Mouse (Mus musculus): Measurements from ENCODE around the gene Spaca7. TPM values are rescaled to one million over a fixed set of nuclear protein-coding genes. Genes with fewer than 3 reads are reported as not detected.
"Not testable (repeated sequence)": the region's sequence is repeated elsewhere in the genome, so short reads cannot be mapped to it uniquely, and the experiment has no call there.

The Spaca7 gene
- not detected for total RNA-seq (2021)
- long read RNA-seq, experiment 1 = 0 reads
- long read RNA-seq, experiment 2 = 0 reads

- no peak for DNase-seq (ENCODE audit: low spot score in 2 of 2)
Observed at GRCm38 (mm10) chr8:12572814-12573534, at the start of gene Spaca7. Gene Spaca7, plus strand, starts transcription at chr8:12573029.

- DNase-seq (ENCODE audit: low spot score in 2 of 2) = no peak
Observed at GRCm38 (mm10) chr8:12524279-12524678, 48.5 kb upstream of the Spaca7 start.

GRCm38 (mm10) chr8:12528659-12529058, 44.2 kb upstream of the Spaca7 start:
- no peak for DNase-seq (ENCODE audit: low spot score in 2 of 2)

GRCm38 (mm10) chr8:12535617-12536016, 37.2 kb upstream of the Spaca7 start:
- DNase-seq (ENCODE audit: low spot score in 2 of 2) = no peak

- DNase-seq (ENCODE audit: low spot score in 2 of 2) = no peak
Observed at GRCm38 (mm10) chr8:12536306-12536705, 36.5 kb upstream of the Spaca7 start.

- no peak for DNase-seq (ENCODE audit: low spot score in 2 of 2)
Observed at GRCm38 (mm10) chr8:12545236-12545635, 27.6 kb upstream of the Spaca7 start.

- no peak for DNase-seq (ENCODE audit: low spot score in 2 of 2)
Observed at GRCm38 (mm10) chr8:12545671-12546070, 27.2 kb upstream of the Spaca7 start.

GRCm38 (mm10) chr8:12547466-12548220, 25.2 kb upstream of the Spaca7 start:
- DNase-seq (ENCODE audit: low spot score in 2 of 2) = no peak

GRCm38 (mm10) chr8:12548255-12548654, 24.6 kb upstream of the Spaca7 start:
- no peak for DNase-seq (ENCODE audit: low spot score in 2 of 2)

- DNase-seq (ENCODE audit: low spot score in 2 of 2) = no peak
Observed at GRCm38 (mm10) chr8:12548680-12549079, 24.1 kb upstream of the Spaca7 start.

GRCm38 (mm10) chr8:12555515-12556145, 17.2 kb upstream of the Spaca7 start:
- DNase-seq (ENCODE audit: low spot score in 2 of 2) = no peak

- DNase-seq (ENCODE audit: low spot score in 2 of 2) = no peak
Observed at GRCm38 (mm10) chr8:12558786-12559185, 14.0 kb upstream of the Spaca7 start.

GRCm38 (mm10) chr8:12561403-12561960, 11.3 kb upstream of the Spaca7 start:
- peak; percentile 38 to 63 for DNase-seq (ENCODE audit: low spot score in 2 of 2)

- no peak for DNase-seq (ENCODE audit: low spot score in 2 of 2)
Observed at GRCm38 (mm10) chr8:12564307-12564706, 8.5 kb upstream of the Spaca7 start.

- no peak for DNase-seq (ENCODE audit: low spot score in 2 of 2)
Observed at GRCm38 (mm10) chr8:12565488-12565887, 7.3 kb upstream of the Spaca7 start.

GRCm38 (mm10) chr8:12566509-12566908, 6.3 kb upstream of the Spaca7 start:
- no peak for DNase-seq (ENCODE audit: low spot score in 2 of 2)

- no peak for DNase-seq (ENCODE audit: low spot score in 2 of 2)
Observed at GRCm38 (mm10) chr8:12576003-12576402, 3.2 kb downstream of the Spaca7 start.

- no peak for DNase-seq (ENCODE audit: low spot score in 2 of 2)
Observed at GRCm38 (mm10) chr8:12576739-12577138, 3.9 kb downstream of the Spaca7 start.

GRCm38 (mm10) chr8:12579339-12579999, 6.6 kb downstream of the Spaca7 start:
- DNase-seq (ENCODE audit: low spot score in 2 of 2) = not testable (repeated sequence)

- DNase-seq (ENCODE audit: low spot score in 2 of 2) = no peak
Observed at GRCm38 (mm10) chr8:12583785-12584184, 11.0 kb downstream of the Spaca7 start.

- peak in 1 of 2 experiments; percentile 60 for DNase-seq (ENCODE audit: low spot score in 2 of 2)
Observed at GRCm38 (mm10) chr8:12607223-12607622, 34.4 kb downstream of the Spaca7 start.
